Mouse (Mus musculus): ENCODE measurements around the gene Avpi1. TPM values are rescaled to one million over a fixed set of nuclear protein-coding genes. Genes with fewer than 3 reads are reported as not detected.

The Avpi1 gene
- polyA plus RNA-seq, 1 experiment from 2014 or later, result 33.6 TPM

DNA sequence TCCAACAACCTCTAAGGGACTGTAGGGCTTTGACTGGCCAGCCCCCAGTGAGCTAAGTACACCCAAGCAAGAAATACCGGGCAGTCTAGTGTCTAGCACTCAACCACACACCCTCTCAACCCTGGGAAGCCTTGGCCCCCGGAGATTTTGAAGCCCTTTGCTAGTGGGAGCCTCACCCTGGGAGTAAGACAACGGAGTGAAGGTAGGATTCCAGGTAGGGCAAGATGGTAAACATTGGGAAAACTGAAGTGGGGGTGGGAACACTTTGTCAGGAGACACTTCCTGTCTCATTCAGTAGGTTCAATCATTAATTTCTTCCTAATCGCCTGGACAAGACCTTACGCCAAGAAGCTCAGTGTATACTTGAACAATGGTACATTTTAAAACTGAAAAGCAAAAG is 1.8 kb downstream of the Avpi1 start:
- no peak overlapping the region for H3K9ac ChIP-seq (ENCODE audit: low read length)
- no peak overlapping the region for H3K27ac ChIP-seq (ENCODE audit: low read depth)
- no peaks in the 10 kb centered on the region for H3K27me3 ChIP-seq (replicated peaks; ENCODE audit: control insufficient read depth, insufficient read depth, low read length)
- peaks cover 30% of the 10 kb centered on the region for H3K36me3 ChIP-seq (ENCODE audit: control insufficient read depth, insufficient read depth, low read length)
- no peak for DNase-seq (ENCODE audit: low spot score)
- H3K4me1 ChIP-seq (replicated peaks; ENCODE audit: control insufficient read depth, insufficient read depth, low read length), result peaks cover 12% of the 10 kb centered on the region
- H3K4me2 ChIP-seq (ENCODE audit: low read length), result no peak overlapping the region; the same call in 1 of the 2 replicates
- no peak overlapping the region for H3K4me3 ChIP-seq (ENCODE audit: low read depth, low read length)
- no peaks in the 10 kb centered on the region for H3K9me3 ChIP-seq (ENCODE audit: control insufficient read depth, low read length)
- ATAC-seq (replicated peaks; ENCODE audit: low FRiP score, low TSS enrichment, low read depth), result no peak
- 82% methylated on average over 5 of the region's 5 CpGs for WGBS

DNA sequence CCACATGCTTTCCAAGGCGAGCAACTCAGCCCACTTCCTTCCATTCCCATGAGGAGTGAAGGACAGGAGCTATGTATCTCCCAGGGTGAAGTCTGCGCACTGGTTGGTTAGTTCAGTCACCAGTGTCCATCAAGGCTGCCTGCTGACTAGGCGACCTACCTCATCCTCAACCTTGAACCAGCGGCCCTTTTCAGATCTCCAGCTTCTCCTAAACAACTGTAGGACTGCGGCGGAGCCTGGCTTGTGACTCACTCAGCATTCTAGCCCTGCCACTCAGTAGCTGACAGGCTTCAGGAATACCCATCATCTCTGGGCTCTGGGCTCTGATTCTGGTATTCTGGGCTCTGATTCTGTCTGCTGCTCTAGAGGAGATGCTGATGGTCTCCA is 2.6 kb downstream of the Avpi1 start:
- Histone ChIP-seq H3K36me3 (ENCODE audit: control insufficient read depth, insufficient read depth, low read length) (peaks cover 38% of the 10 kb centered on the region), H3K4me1 (replicated peaks; ENCODE audit: control insufficient read depth, insufficient read depth, low read length) (peaks cover 12% of the 10 kb centered on the region), H3K4me3 (ENCODE audit: low read depth, low read length) (no peak overlapping the region), H3K9me3 (ENCODE audit: control insufficient read depth, low read length) (no peaks in the 10 kb centered on the region), H3K27me3 (replicated peaks; ENCODE audit: control insufficient read depth, insufficient read depth, low read length) (no peaks in the 10 kb centered on the region), H3K4me2 (ENCODE audit: low read length) (no peak overlapping the region), H3K9ac (ENCODE audit: low read length) (no peak overlapping the region), H3K27ac (ENCODE audit: low read depth) (no peak overlapping the region)
- DNase-seq (ENCODE audit: low spot score) (no peak), ATAC-seq (replicated peaks; ENCODE audit: low FRiP score, low TSS enrichment, low read depth) (no peak)
- WGBS, result 93% methylated on average over 6 of the region's 6 CpGs

DNA sequence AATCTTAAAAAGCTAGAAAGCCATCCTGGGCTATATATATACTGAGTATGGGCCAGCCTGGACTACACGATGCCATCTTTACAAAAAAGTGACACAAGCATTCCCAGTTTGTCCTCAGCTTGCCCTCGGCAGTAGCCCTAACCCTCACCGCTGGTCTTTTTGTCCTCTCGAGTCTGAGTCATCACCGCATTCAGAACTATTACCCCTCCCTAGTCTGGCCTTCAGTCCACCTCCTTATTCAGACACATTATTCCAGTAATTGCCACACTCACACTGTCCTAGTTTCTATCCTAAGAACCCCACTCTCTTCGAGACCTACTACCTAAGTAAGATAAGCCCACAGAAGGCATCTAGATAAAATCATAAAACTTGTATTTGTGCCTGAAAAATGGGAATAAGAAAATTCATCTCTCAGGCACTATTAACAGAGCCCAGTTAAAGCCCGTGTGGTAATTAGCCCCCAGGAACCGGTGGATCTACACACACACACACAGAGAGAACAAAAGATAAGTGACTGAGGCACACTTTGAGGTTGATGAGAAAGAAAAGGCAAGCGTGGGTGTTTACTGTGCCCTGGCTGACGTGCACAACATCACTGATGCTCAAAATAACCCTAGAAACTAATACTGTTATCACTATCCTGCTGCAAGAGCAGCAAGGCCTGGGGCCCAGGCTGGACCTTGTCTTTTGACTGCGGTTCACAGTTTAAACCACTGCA is 3.2 kb downstream of the Avpi1 start:
- Histone ChIP-seq H3K9me3 (ENCODE audit: control insufficient read depth, low read length) (no peaks in the 10 kb centered on the region), H3K9ac (ENCODE audit: low read length) (no peak overlapping the region), H3K27me3 (replicated peaks; ENCODE audit: control insufficient read depth, insufficient read depth, low read length) (no peaks in the 10 kb centered on the region), H3K27ac (ENCODE audit: low read depth) (no peak overlapping the region), H3K4me2 (ENCODE audit: low read length) (no peak overlapping the region), H3K4me3 (ENCODE audit: low read depth, low read length) (no peak overlapping the region), H3K36me3 (ENCODE audit: control insufficient read depth, insufficient read depth, low read length) (peaks cover 44% of the 10 kb centered on the region), H3K4me1 (replicated peaks; ENCODE audit: control insufficient read depth, insufficient read depth, low read length) (peaks cover 12% of the 10 kb centered on the region)
- DNase-seq (ENCODE audit: low spot score), result no peak
- WGBS, result 84% methylated on average over 11 of the region's 11 CpGs
- ATAC-seq (replicated peaks; ENCODE audit: low FRiP score, low TSS enrichment, low read depth), result no peak

DNA sequence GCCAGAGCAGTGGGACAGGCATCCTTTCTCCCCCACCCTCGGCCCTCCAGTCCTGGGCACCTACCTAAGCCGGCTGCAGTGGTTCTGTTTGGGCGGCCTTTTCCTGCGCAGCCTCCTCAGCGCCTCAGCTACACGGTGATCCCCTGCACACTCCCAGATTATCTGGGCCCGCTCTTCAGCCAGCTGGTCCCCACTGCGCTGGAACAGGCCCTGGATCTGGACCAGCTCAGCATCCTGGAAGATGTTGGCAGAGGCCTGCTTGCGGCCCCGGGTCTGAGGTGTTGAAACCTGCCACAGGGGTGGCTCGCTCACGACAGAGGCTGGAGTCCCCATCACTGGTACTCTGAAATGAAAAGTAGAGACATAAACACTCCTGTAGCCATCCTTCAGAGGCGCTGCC is 4.2 kb downstream of the Avpi1 start:
- Histone ChIP-seq H3K36me3 (ENCODE audit: control insufficient read depth, insufficient read depth, low read length) (peaks cover 54% of the 10 kb centered on the region), H3K4me3 (ENCODE audit: low read depth, low read length) (no peak overlapping the region), H3K27ac (ENCODE audit: low read depth) (no peak overlapping the region), H3K9me3 (ENCODE audit: control insufficient read depth, low read length) (no peaks in the 10 kb centered on the region), H3K9ac (ENCODE audit: low read length) (no peak overlapping the region), H3K4me1 (replicated peaks; ENCODE audit: control insufficient read depth, insufficient read depth, low read length) (peaks cover 11% of the 10 kb centered on the region), H3K27me3 (replicated peaks; ENCODE audit: control insufficient read depth, insufficient read depth, low read length) (no peaks in the 10 kb centered on the region), H3K4me2 (ENCODE audit: low read length) (no peak overlapping the region)
- DNase-seq (ENCODE audit: low spot score) (no peak), ATAC-seq (replicated peaks; ENCODE audit: low FRiP score, low TSS enrichment, low read depth) (no peak)
- WGBS, result 91% methylated on average over 13 of the region's 13 CpGs

DNA sequence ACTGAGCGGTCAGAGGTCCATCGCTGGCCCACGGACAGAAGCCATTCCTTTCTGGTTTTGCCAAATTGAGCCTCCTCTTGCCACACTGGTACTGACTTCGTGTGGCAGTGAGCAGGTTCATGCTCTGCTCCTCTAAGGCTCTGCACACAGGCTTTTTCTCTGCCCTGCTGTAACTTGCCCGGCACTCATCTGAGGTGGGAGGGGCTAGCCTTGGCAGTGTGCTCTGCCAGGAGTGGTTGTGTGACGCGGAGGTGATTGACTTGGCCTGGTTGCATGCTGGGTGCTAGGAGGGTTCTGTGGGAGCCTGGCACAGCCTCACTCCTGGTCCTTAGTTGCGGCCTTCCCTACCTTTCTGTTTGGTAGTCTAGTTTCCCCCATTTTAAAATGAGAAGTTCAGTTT is 8.4 kb downstream of the Avpi1 start:
- DNase-seq (ENCODE audit: low spot score) (no peak), ATAC-seq (replicated peaks; ENCODE audit: low FRiP score, low TSS enrichment, low read depth) (no peak)
- WGBS, result 92% methylated on average over 8 of the region's 8 CpGs
- Histone ChIP-seq H3K4me2 (ENCODE audit: low read length) (no peak overlapping the region), H3K9me3 (ENCODE audit: control insufficient read depth, low read length) (no peaks in the 10 kb centered on the region), H3K9ac (ENCODE audit: low read length) (no peak overlapping the region), H3K36me3 (ENCODE audit: control insufficient read depth, insufficient read depth, low read length) (peaks cover 85% of the 10 kb centered on the region), H3K4me3 (ENCODE audit: low read depth, low read length) (no peak overlapping the region), H3K27me3 (replicated peaks; ENCODE audit: control insufficient read depth, insufficient read depth, low read length) (no peaks in the 10 kb centered on the region), H3K4me1 (replicated peaks; ENCODE audit: control insufficient read depth, insufficient read depth, low read length) (no peaks in the 10 kb centered on the region), H3K27ac (ENCODE audit: low read depth) (no peak overlapping the region)

DNA sequence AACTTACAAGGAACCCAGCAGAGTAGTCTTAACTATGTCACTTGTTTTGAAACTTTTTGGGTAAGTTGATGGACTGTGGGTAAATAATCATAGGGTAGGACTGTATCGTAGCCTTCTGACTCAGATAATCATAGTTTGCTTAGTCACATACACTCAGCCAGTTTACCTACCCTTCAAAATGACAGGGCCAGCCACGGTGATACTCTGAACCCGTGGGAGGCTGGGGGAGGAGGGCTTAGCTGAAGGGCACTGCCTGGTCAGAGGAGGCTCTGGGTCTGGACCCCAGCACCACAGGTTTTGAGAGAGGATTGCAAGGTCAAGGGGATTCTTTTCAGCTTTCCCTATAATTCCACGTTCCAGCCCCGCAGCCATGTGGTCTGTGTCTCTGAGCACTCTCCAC is 10.3 kb downstream of the Avpi1 start:
- no peak for ATAC-seq (replicated peaks; ENCODE audit: low FRiP score, low TSS enrichment, low read depth)
- no peak overlapping the region for H3K4me3 ChIP-seq (ENCODE audit: low read depth, low read length)
- WGBS, result 83% methylated on average over 5 of the region's 5 CpGs

DNA sequence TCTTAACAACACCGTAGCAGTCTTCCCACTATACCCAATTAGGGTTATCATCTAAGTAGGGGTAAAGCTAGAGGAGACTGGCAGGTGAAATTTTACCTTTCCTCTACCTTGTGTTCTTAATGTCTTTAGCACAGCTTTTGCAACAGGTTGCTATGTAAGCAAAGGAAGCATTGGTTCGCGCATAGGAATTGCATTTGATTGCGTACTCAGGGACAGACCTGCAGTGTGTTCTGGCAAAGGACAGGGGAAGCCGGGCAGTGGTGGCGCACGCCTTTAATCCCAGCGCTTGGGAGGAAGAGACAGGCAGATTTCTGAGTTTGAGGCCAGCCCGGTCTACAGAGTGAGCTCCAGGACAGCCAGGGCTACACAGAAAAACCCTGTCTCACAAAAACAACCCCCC is 10.7 kb downstream of the Avpi1 start:
- DNase-seq (ENCODE audit: low spot score) (no peak), ATAC-seq (replicated peaks; ENCODE audit: low FRiP score, low TSS enrichment, low read depth) (no peak)
- no peak overlapping the region for H3K9ac ChIP-seq (ENCODE audit: low read length)
- H3K27ac ChIP-seq (ENCODE audit: low read depth), result no peak overlapping the region
- no peaks in the 10 kb centered on the region for H3K27me3 ChIP-seq (replicated peaks; ENCODE audit: control insufficient read depth, insufficient read depth, low read length)
- H3K4me1 ChIP-seq (replicated peaks; ENCODE audit: control insufficient read depth, insufficient read depth, low read length), result no peaks in the 10 kb centered on the region
- WGBS, result 94% methylated on average over 9 of the region's 9 CpGs
- no peaks in the 10 kb centered on the region for H3K9me3 ChIP-seq (ENCODE audit: control insufficient read depth, low read length)
- no peak overlapping the region for H3K4me3 ChIP-seq (ENCODE audit: low read depth, low read length)
- H3K36me3 ChIP-seq (ENCODE audit: control insufficient read depth, insufficient read depth, low read length), result peaks cover 86% of the 10 kb centered on the region
- H3K4me2 ChIP-seq (ENCODE audit: low read length), result no peak overlapping the region

More for the DNA sequence above, 10.3 kb downstream of the Avpi1 start:
- Histone ChIP-seq H3K27me3 (replicated peaks; ENCODE audit: control insufficient read depth, insufficient read depth, low read length) (no peaks in the 10 kb centered on the region), H3K4me1 (replicated peaks; ENCODE audit: control insufficient read depth, insufficient read depth, low read length) (no peaks in the 10 kb centered on the region), H3K9ac (ENCODE audit: low read length) (no peak overlapping the region), H3K9me3 (ENCODE audit: control insufficient read depth, low read length) (no peaks in the 10 kb centered on the region), H3K36me3 (ENCODE audit: control insufficient read depth, insufficient read depth, low read length) (peaks cover 88% of the 10 kb centered on the region), H3K4me2 (ENCODE audit: low read length) (no peak overlapping the region), H3K27ac (ENCODE audit: low read depth) (no peak overlapping the region)
- DNase-seq (ENCODE audit: low spot score), result no peak

DNA sequence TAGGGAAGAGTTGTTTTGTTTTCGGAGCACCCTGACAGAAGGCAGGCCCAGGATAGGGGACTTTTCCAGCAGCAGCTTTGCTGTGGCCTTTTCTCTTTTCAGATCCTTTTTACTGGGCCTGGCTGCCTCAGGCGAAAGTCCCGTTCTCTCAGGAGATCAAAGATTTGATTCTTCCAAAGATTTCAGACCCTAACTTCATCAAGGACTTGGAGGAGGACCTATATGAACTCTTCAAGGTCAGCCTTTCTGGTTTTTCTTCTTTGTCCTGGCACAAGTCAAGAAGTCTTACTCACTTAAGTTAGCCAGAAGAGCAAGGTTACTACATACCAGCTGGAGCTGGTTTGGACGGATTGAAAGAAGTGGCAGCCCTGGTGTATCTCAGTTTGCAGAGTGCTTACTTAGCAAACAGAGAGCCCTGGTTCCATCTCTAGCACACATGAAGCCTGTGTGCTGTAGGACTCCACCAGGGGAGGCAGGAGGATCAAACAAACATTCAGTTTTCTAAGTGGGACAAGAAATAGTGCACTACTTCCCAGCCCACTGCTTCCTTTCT is 13.0 kb downstream of the Avpi1 start:
- Histone ChIP-seq H3K36me3 (ENCODE audit: control insufficient read depth, insufficient read depth, low read length) (peaks cover 69% of the 10 kb centered on the region), H3K4me3 (ENCODE audit: low read depth, low read length) (no peak overlapping the region)
- 77% methylated on average over 4 of the region's 4 CpGs for WGBS

DNA sequence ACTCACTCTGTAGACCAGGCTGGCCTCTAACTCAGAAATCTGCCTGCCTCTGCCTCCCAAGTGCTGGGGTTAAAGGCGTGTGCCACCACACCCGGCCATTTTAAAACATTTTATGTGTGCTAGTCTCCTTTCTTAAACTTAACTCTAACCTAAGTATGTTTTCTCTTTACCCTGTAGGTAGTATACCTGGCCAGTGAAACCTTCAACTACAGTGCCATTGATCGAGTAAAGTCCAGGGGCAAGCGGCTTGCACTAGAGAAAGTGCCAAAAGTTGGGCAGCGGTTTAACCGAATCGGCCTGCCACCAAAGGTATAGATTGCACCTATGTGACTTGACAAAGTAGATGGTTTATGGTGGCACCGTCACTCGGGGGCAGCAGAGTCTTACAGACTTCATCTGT is 24.2 kb downstream of the Avpi1 start:
- Histone ChIP-seq H3K27ac (ENCODE audit: low read depth) (no peak overlapping the region), H3K4me1 (replicated peaks; ENCODE audit: control insufficient read depth, insufficient read depth, low read length) (no peaks in the 10 kb centered on the region), H3K36me3 (ENCODE audit: control insufficient read depth, insufficient read depth, low read length) (peaks cover 48% of the 10 kb centered on the region), H3K9ac (ENCODE audit: low read length) (no peak overlapping the region), H3K4me3 (ENCODE audit: low read depth, low read length) (no peak overlapping the region), H3K4me2 (ENCODE audit: low read length) (no peak overlapping the region), H3K9me3 (ENCODE audit: control insufficient read depth, low read length) (no peaks in the 10 kb centered on the region), H3K27me3 (replicated peaks; ENCODE audit: control insufficient read depth, insufficient read depth, low read length) (no peaks in the 10 kb centered on the region)
- 94% methylated on average over 9 of the region's 9 CpGs for WGBS
- ATAC-seq (replicated peaks; ENCODE audit: low FRiP score, low TSS enrichment, low read depth) (no peak), DNase-seq (ENCODE audit: low spot score) (no peak)

More for the DNA sequence above, 13.0 kb downstream of the Avpi1 start:
- no peaks in the 10 kb centered on the region for H3K9me3 ChIP-seq (ENCODE audit: control insufficient read depth, low read length)
- no peak overlapping the region for H3K4me2 ChIP-seq (ENCODE audit: low read length)
- DNase-seq (ENCODE audit: low spot score) (no peak), ATAC-seq (replicated peaks; ENCODE audit: low FRiP score, low TSS enrichment, low read depth) (no peak)
- H3K27me3 ChIP-seq (replicated peaks; ENCODE audit: control insufficient read depth, insufficient read depth, low read length), result no peaks in the 10 kb centered on the region
- H3K9ac ChIP-seq (ENCODE audit: low read length), result no peak overlapping the region
- no peak overlapping the region for H3K27ac ChIP-seq (ENCODE audit: low read depth)
- no peaks in the 10 kb centered on the region for H3K4me1 ChIP-seq (replicated peaks; ENCODE audit: control insufficient read depth, insufficient read depth, low read length)

Data from intestine, embryonic 14.5 days (tissue).